Mouse (Mus musculus): ENCODE measurements around the gene Mdm4. TPM values are rescaled to one million over a fixed set of nuclear protein-coding genes. Genes with fewer than 3 reads are reported as not detected.

Mdm4 gene
- 30.0 and 33.6 TPM in 2 replicates for polyA plus RNA-seq (2015; fragmentation: Nextera tagmentation; extraction: Ambion mirVana)

- 93% methylated on average over 5 of the region's 5 CpGs for WGBS
- no peak within 1 kb of the TSS for H3K4me2 ChIP-seq
These were observed at the start of gene Mdm4 for GRCm38 (mm10) chr1:133030461-133030860. TSS of gene Mdm4 (minus strand) at chr1:133030561.

GRCm38 (mm10) chr1:133080079-133080561 is 49.8 kb upstream of the Mdm4 start:
- ATAC-seq (ENCODE audit: low read depth) = peak; percentile 68
- H3K9ac ChIP-seq = peak overlapping the region; percentile 43
- WGBS = 13% methylated on average over 9 of the region's 9 CpGs
- H3K4me1 ChIP-seq (replicated peaks) = peaks cover 47% of the 10 kb centered on the region
- H3K27me3 ChIP-seq = peaks cover 3% of the 10 kb centered on the region; the same call in 1 of the 2 replicates
- peaks cover 67% of the 10 kb centered on the region for H3K36me3 ChIP-seq
- no peak overlapping the region for H3K4me2 ChIP-seq
- no peaks in the 10 kb centered on the region for H3K9me3 ChIP-seq
- peak overlapping the region; percentile 88 for H3K27ac ChIP-seq (replicated peaks)
- no peak overlapping the region for H3K4me3 ChIP-seq

More at GRCm38 (mm10) chr1:133030461-133030860, at the start of gene Mdm4:
- Histone ChIP-seq H3K9me3 (no peaks in the 10 kb centered on the region), H3K27me3 (no peaks in the 10 kb centered on the region), H3K36me3 (no peaks in the 10 kb centered on the region), H3K4me3 (no peak within 1 kb of the TSS), H3K9ac (no peak within 1 kb of the TSS), H3K4me1 (replicated peaks) (peaks cover 11% of the 10 kb centered on the region), H3K27ac (replicated peaks) (no peak within 1 kb of the TSS)
- no peak for ATAC-seq (ENCODE audit: low read depth)

- H3K9ac ChIP-seq = peak overlapping the region; percentile 43; the same call in 1 of the 2 replicates
- peaks cover 47% of the 10 kb centered on the region for H3K4me1 ChIP-seq (replicated peaks)
- peak overlapping the region; percentile 88 for H3K27ac ChIP-seq (replicated peaks)
- 40% methylated on average over 7 of the region's 7 CpGs for WGBS
- H3K4me2 ChIP-seq = no peak overlapping the region
- peaks cover 65% of the 10 kb centered on the region for H3K36me3 ChIP-seq
- H3K27me3 ChIP-seq = peaks cover 3% of the 10 kb centered on the region; the same call in 1 of the 2 replicates
- no peak overlapping the region for H3K4me3 ChIP-seq
- ATAC-seq (ENCODE audit: low read depth) = peak; percentile 55
- no peaks in the 10 kb centered on the region for H3K9me3 ChIP-seq
These were observed 49.1 kb upstream of the Mdm4 start for GRCm38 (mm10) chr1:133079509-133079908.

GRCm38 (mm10) chr1:133078338-133078727 is 48.0 kb upstream of the Mdm4 start:
- ATAC-seq (ENCODE audit: low read depth) = no peak
- peaks cover 3% of the 10 kb centered on the region; the same call in 1 of the 2 replicates for H3K27me3 ChIP-seq
- H3K4me1 ChIP-seq (replicated peaks) = peaks cover 52% of the 10 kb centered on the region
- peak overlapping the region; percentile 71 for H3K27ac ChIP-seq (replicated peaks)
- H3K4me2 ChIP-seq = no peak overlapping the region
- no peak overlapping the region for H3K9ac ChIP-seq
- H3K36me3 ChIP-seq = peaks cover 66% of the 10 kb centered on the region
- no peak overlapping the region for H3K4me3 ChIP-seq
- 45% methylated on average over 1 of the region's 1 CpGs for WGBS
- no peaks in the 10 kb centered on the region for H3K9me3 ChIP-seq

GRCm38 (mm10) chr1:133077606-133078337 is 47.4 kb upstream of the Mdm4 start:
- peaks cover 3% of the 10 kb centered on the region; the same call in 1 of the 2 replicates for H3K27me3 ChIP-seq
- peaks cover 54% of the 10 kb centered on the region for H3K4me1 ChIP-seq (replicated peaks)
- peak overlapping the region; percentile 71 for H3K27ac ChIP-seq (replicated peaks)
- no peak for ATAC-seq (ENCODE audit: low read depth)
- peaks cover 66% of the 10 kb centered on the region for H3K36me3 ChIP-seq
- 61% methylated on average over 11 of the region's 12 CpGs for WGBS
- no peak overlapping the region for H3K4me2 ChIP-seq
- no peak overlapping the region for H3K4me3 ChIP-seq
- no peaks in the 10 kb centered on the region for H3K9me3 ChIP-seq
- no peak overlapping the region for H3K9ac ChIP-seq

GRCm38 (mm10) chr1:133076681-133077514 is 46.5 kb upstream of the Mdm4 start:
- H3K4me1 ChIP-seq (replicated peaks) = peaks cover 63% of the 10 kb centered on the region
- H3K4me3 ChIP-seq = no peak overlapping the region
- no peaks in the 10 kb centered on the region for H3K27me3 ChIP-seq
- peaks cover 66% of the 10 kb centered on the region for H3K36me3 ChIP-seq
- ATAC-seq (ENCODE audit: low read depth) = no peak
- H3K9me3 ChIP-seq = no peaks in the 10 kb centered on the region
- H3K4me2 ChIP-seq = no peak overlapping the region
- WGBS = 32% methylated on average over 20 of the region's 20 CpGs
- 0 out of 2 replicates have a peak overlapping the region, but pooled peaks have one; percentile 5 for H3K9ac ChIP-seq
- H3K27ac ChIP-seq (replicated peaks) = peak overlapping the region; percentile 71

- ATAC-seq (ENCODE audit: low read depth) = no peak
- 90% methylated on average over 6 of the region's 6 CpGs for WGBS
- H3K27me3 ChIP-seq = no peaks in the 10 kb centered on the region
- no peaks in the 10 kb centered on the region for H3K9me3 ChIP-seq
- H3K9ac ChIP-seq = no peak overlapping the region
- H3K4me1 ChIP-seq (replicated peaks) = peaks cover 72% of the 10 kb centered on the region
- H3K4me2 ChIP-seq = no peak overlapping the region
- no peak overlapping the region for H3K4me3 ChIP-seq
- no peak overlapping the region for H3K27ac ChIP-seq (replicated peaks)
- peaks cover 64% of the 10 kb centered on the region for H3K36me3 ChIP-seq
These were observed 45.5 kb upstream of the Mdm4 start for GRCm38 (mm10) chr1:133075651-133076400.

GRCm38 (mm10) chr1:133074541-133074940 is 44.2 kb upstream of the Mdm4 start:
- H3K9me3 ChIP-seq = no peaks in the 10 kb centered on the region
- no peak for ATAC-seq (ENCODE audit: low read depth)
- no peaks in the 10 kb centered on the region for H3K27me3 ChIP-seq
- no peak overlapping the region for H3K9ac ChIP-seq
- no peak overlapping the region for H3K4me3 ChIP-seq
- no peak overlapping the region for H3K4me2 ChIP-seq
- no peak overlapping the region for H3K27ac ChIP-seq (replicated peaks)
- H3K4me1 ChIP-seq (replicated peaks) = peaks cover 66% of the 10 kb centered on the region
- 93% methylated on average over 13 of the region's 13 CpGs for WGBS
- H3K36me3 ChIP-seq = peaks cover 65% of the 10 kb centered on the region

GRCm38 (mm10) chr1:133073327-133073856 is 43.0 kb upstream of the Mdm4 start:
- no peak overlapping the region for H3K4me2 ChIP-seq
- no peaks in the 10 kb centered on the region for H3K27me3 ChIP-seq
- H3K4me1 ChIP-seq (replicated peaks) = peaks cover 71% of the 10 kb centered on the region
- H3K27ac ChIP-seq (replicated peaks) = peak overlapping the region; percentile 43; the same call in 1 of the 2 replicates
- H3K4me3 ChIP-seq = no peak overlapping the region
- peaks cover 74% of the 10 kb centered on the region for H3K36me3 ChIP-seq
- no peaks in the 10 kb centered on the region for H3K9me3 ChIP-seq
- ATAC-seq (ENCODE audit: low read depth) = no peak
- 66% methylated on average over 9 of the region's 9 CpGs for WGBS
- no peak overlapping the region for H3K9ac ChIP-seq

GRCm38 (mm10) chr1:133071666-133072381 is 41.5 kb upstream of the Mdm4 start:
- H3K27me3 ChIP-seq = no peaks in the 10 kb centered on the region
- H3K9me3 ChIP-seq = no peaks in the 10 kb centered on the region
- WGBS = 66% methylated on average over 16 of the region's 16 CpGs
- H3K36me3 ChIP-seq = peaks cover 73% of the 10 kb centered on the region
- no peak overlapping the region for H3K9ac ChIP-seq
- ATAC-seq (ENCODE audit: low read depth) = no peak
- peak overlapping the region; percentile 43 for H3K27ac ChIP-seq (replicated peaks)
- no peak overlapping the region for H3K4me3 ChIP-seq
- no peak overlapping the region for H3K4me2 ChIP-seq
- H3K4me1 ChIP-seq (replicated peaks) = peaks cover 66% of the 10 kb centered on the region

- Histone ChIP-seq H3K27me3 (no peaks in the 10 kb centered on the region), H3K9me3 (no peaks in the 10 kb centered on the region), H3K36me3 (peaks cover 68% of the 10 kb centered on the region), H3K4me2 (no peak overlapping the region), H3K9ac (no peak overlapping the region), H3K4me3 (no peak overlapping the region), H3K27ac (replicated peaks) (no peak overlapping the region), H3K4me1 (replicated peaks) (peaks cover 55% of the 10 kb centered on the region)
- no peak for ATAC-seq (ENCODE audit: low read depth)
- 69% methylated on average over 5 of the region's 5 CpGs for WGBS
These were observed 39.8 kb upstream of the Mdm4 start for GRCm38 (mm10) chr1:133070157-133070556.

Measured in neural tube, embryonic 13.5 days (tissue).